Mouse (Mus musculus): ENCODE results near the gene Cfap46. TPM values are rescaled to one million over a fixed set of nuclear protein-coding genes. Genes with fewer than 3 reads are reported as not detected.

The Cfap46 gene
- polyA plus RNA-seq, 1 experiment from 2014 or later: not detected

- H3K9ac ChIP-seq (ENCODE audit: low read depth, low read length): no peak overlapping the region
- H3K36me3 ChIP-seq (ENCODE audit: control insufficient read depth, insufficient read depth): no peaks in the 10 kb centered on the region
- H3K27me3 ChIP-seq (ENCODE audit: control insufficient read depth, insufficient read depth, low read depth, low read length): no peaks in the 10 kb centered on the region; the same call in 1 of the 2 replicates
- no peak for ATAC-seq (ENCODE audit: low read depth)
- no peak overlapping the region for H3K4me3 ChIP-seq (ENCODE audit: low read depth, low read length)
- no peaks in the 10 kb centered on the region for H3K9me3 ChIP-seq (replicated peaks; ENCODE audit: control insufficient read depth, low read length)
- no peak overlapping the region for H3K27ac ChIP-seq (ENCODE audit: low read length)
- 70% methylated on average over 8 of the region's 8 CpGs for WGBS (ENCODE audit: insufficient replicate concordance)
- no peak overlapping the region for H3K4me2 ChIP-seq (ENCODE audit: low read depth, low read length)
- no peaks in the 10 kb centered on the region; the same call in 1 of the 2 replicates for H3K4me1 ChIP-seq (ENCODE audit: control insufficient read depth, low read depth, low read length)
Observed at GRCm38 (mm10) chr7:139705781-139706180, 22.2 kb upstream of the Cfap46 start.

GRCm38 (mm10) chr7:139705081-139705480 lies 21.5 kb upstream of the Cfap46 start:
- peak; percentile 53; the same call in 1 of the 2 replicates for ATAC-seq (ENCODE audit: low read depth)
- Histone ChIP-seq H3K4me2 (ENCODE audit: low read depth, low read length) (no peak overlapping the region), H3K27ac (ENCODE audit: low read length) (no peak overlapping the region), H3K36me3 (ENCODE audit: control insufficient read depth, insufficient read depth) (no peaks in the 10 kb centered on the region), H3K9me3 (replicated peaks; ENCODE audit: control insufficient read depth, low read length) (no peaks in the 10 kb centered on the region), H3K9ac (ENCODE audit: low read depth, low read length) (no peak overlapping the region), H3K27me3 (ENCODE audit: control insufficient read depth, insufficient read depth, low read depth, low read length) (no peaks in the 10 kb centered on the region; the same call in 1 of the 2 replicates), H3K4me1 (ENCODE audit: control insufficient read depth, low read depth, low read length) (no peaks in the 10 kb centered on the region; the same call in 1 of the 2 replicates), H3K4me3 (ENCODE audit: low read depth, low read length) (no peak overlapping the region)
- WGBS (ENCODE audit: insufficient replicate concordance): 22% methylated on average over 4 of the region's 4 CpGs

DNA sequence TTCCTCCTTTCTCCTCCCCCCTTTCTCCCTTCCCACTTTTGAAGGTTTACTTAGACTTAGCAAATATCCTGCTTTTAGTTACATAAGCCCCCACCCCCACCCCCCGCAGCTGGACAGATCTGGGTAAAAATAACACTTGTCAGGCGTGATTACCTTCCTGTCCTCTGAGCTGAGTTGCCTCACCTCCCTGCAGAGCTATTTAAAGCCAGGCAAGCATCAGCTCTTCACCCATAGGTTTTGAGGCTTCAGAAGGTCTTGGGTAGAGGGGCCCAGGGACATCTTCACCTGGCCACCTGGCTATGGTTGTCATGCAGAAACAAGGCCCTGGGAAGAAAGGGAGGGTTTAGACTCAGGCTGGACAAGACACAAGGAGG lies 20.2 kb upstream of the Cfap46 start:
- ATAC-seq (ENCODE audit: low read depth): no peak
- no peaks in the 10 kb centered on the region; the same call in 1 of the 2 replicates for H3K27me3 ChIP-seq (ENCODE audit: control insufficient read depth, insufficient read depth, low read depth, low read length)
- no peak overlapping the region for H3K27ac ChIP-seq (ENCODE audit: low read length)
- H3K9me3 ChIP-seq (replicated peaks; ENCODE audit: control insufficient read depth, low read length): no peaks in the 10 kb centered on the region
- WGBS (ENCODE audit: insufficient replicate concordance): 0% methylated on average over 2 of the region's 2 CpGs
- no peaks in the 10 kb centered on the region for H3K36me3 ChIP-seq (ENCODE audit: control insufficient read depth, insufficient read depth)
- H3K4me3 ChIP-seq (ENCODE audit: low read depth, low read length): no peak overlapping the region
- no peaks in the 10 kb centered on the region; the same call in 1 of the 2 replicates for H3K4me1 ChIP-seq (ENCODE audit: control insufficient read depth, low read depth, low read length)
- H3K9ac ChIP-seq (ENCODE audit: low read depth, low read length): no peak overlapping the region
- no peak overlapping the region for H3K4me2 ChIP-seq (ENCODE audit: low read depth, low read length)

GRCm38 (mm10) chr7:139703146-139703825 lies 19.7 kb upstream of the Cfap46 start:
- Histone ChIP-seq H3K4me3 (ENCODE audit: low read depth, low read length) (no peak overlapping the region), H3K4me2 (ENCODE audit: low read depth, low read length) (no peak overlapping the region), H3K36me3 (ENCODE audit: control insufficient read depth, insufficient read depth) (no peaks in the 10 kb centered on the region), H3K9me3 (replicated peaks; ENCODE audit: control insufficient read depth, low read length) (no peaks in the 10 kb centered on the region), H3K27ac (ENCODE audit: low read length) (no peak overlapping the region), H3K4me1 (ENCODE audit: control insufficient read depth, low read depth, low read length) (no peaks in the 10 kb centered on the region; the same call in 1 of the 2 replicates), H3K9ac (ENCODE audit: low read depth, low read length) (no peak overlapping the region), H3K27me3 (ENCODE audit: control insufficient read depth, insufficient read depth, low read depth, low read length) (no peaks in the 10 kb centered on the region; the same call in 1 of the 2 replicates)
- WGBS (ENCODE audit: insufficient replicate concordance): 19% methylated on average over 6 of the region's 6 CpGs
- peak; percentile 55 for ATAC-seq (ENCODE audit: low read depth)

DNA sequence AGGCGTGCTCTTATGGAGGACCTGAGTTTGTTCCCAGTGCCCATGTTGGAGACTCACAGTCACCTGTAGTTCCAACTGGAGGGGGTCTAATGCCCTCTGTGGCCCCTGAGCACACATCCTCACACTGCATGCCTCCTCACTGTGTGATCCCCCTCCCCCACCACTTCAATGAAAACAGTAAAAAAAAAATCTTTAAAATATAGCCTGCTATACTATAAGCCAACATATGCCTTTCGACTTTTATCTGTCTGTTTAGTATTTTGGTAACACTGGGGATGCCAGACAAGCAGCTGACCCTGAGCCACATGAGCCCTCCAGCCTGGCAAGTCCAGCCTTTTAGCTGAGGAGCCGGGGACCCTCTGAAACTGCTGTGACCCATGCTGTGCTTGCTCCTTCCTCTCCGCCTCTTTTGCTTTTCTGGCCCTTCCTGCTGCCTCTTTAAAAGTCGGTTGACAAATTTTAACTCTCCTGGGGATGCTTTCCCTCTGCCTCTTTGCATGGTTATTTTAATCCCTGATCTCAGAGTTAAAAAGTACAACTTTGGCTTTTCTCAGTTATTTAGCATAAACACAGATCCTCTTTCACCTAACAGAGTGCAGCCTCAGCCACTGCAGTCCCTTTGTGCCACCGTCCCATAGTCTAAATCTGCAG lies 18.2 kb upstream of the Cfap46 start:
- no peak for ATAC-seq (ENCODE audit: low read depth)
- Histone ChIP-seq H3K27me3 (ENCODE audit: control insufficient read depth, insufficient read depth, low read depth, low read length) (no peaks in the 10 kb centered on the region), H3K4me3 (ENCODE audit: low read depth, low read length) (no peak overlapping the region), H3K9me3 (replicated peaks; ENCODE audit: control insufficient read depth, low read length) (no peaks in the 10 kb centered on the region), H3K27ac (ENCODE audit: low read length) (no peak overlapping the region), H3K4me1 (ENCODE audit: control insufficient read depth, low read depth, low read length) (no peaks in the 10 kb centered on the region; the same call in 1 of the 2 replicates), H3K9ac (ENCODE audit: low read depth, low read length) (no peak overlapping the region), H3K4me2 (ENCODE audit: low read depth, low read length) (no peak overlapping the region), H3K36me3 (ENCODE audit: control insufficient read depth, insufficient read depth) (no peaks in the 10 kb centered on the region)
- 36% methylated on average over 6 of the region's 6 CpGs for WGBS (ENCODE audit: insufficient replicate concordance)

GRCm38 (mm10) chr7:139692641-139693294 lies 9.2 kb upstream of the Cfap46 start:
- Histone ChIP-seq H3K9ac (ENCODE audit: low read depth, low read length) (no peak overlapping the region), H3K36me3 (ENCODE audit: control insufficient read depth, insufficient read depth) (no peaks in the 10 kb centered on the region), H3K4me3 (ENCODE audit: low read depth, low read length) (no peak overlapping the region), H3K9me3 (replicated peaks; ENCODE audit: control insufficient read depth, low read length) (no peaks in the 10 kb centered on the region), H3K4me2 (ENCODE audit: low read depth, low read length) (no peak overlapping the region), H3K27me3 (ENCODE audit: control insufficient read depth, insufficient read depth, low read depth, low read length) (no peaks in the 10 kb centered on the region), H3K27ac (ENCODE audit: low read length) (no peak overlapping the region), H3K4me1 (ENCODE audit: control insufficient read depth, low read depth, low read length) (no peaks in the 10 kb centered on the region)
- ATAC-seq (ENCODE audit: low read depth): no peak
- WGBS (ENCODE audit: insufficient replicate concordance): 70% methylated on average over 4 of the region's 4 CpGs

GRCm38 (mm10) chr7:139692211-139692610 lies 8.6 kb upstream of the Cfap46 start:
- WGBS (ENCODE audit: insufficient replicate concordance): 71% methylated on average over 11 of the region's 11 CpGs
- Histone ChIP-seq H3K36me3 (ENCODE audit: control insufficient read depth, insufficient read depth) (no peaks in the 10 kb centered on the region), H3K27me3 (ENCODE audit: control insufficient read depth, insufficient read depth, low read depth, low read length) (no peaks in the 10 kb centered on the region), H3K4me3 (ENCODE audit: low read depth, low read length) (no peak overlapping the region), H3K9ac (ENCODE audit: low read depth, low read length) (no peak overlapping the region), H3K4me1 (ENCODE audit: control insufficient read depth, low read depth, low read length) (no peaks in the 10 kb centered on the region), H3K4me2 (ENCODE audit: low read depth, low read length) (no peak overlapping the region), H3K9me3 (replicated peaks; ENCODE audit: control insufficient read depth, low read length) (no peaks in the 10 kb centered on the region), H3K27ac (ENCODE audit: low read length) (no peak overlapping the region)
- ATAC-seq (ENCODE audit: low read depth): no peak

DNA sequence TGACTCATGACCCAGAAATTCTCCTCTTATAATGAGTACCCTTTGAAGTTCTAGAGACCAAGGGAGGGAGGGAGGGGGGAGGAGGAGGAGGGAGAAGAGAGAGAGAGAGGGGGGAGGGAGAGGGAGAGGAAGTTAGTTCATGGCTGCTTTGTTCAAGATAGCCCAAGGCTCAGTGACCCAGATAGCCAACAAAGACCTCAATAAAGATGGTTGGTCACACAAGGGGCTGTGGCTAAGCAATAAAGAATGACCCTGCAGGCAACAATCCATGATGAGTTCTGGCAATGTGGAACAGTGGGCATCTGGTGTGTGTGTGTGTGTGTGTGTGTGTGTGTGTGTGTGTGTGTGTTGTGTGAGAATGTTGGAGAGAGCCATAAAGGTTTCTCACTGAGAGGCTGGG lies 1.7 kb upstream of the Cfap46 start:
- Histone ChIP-seq H3K9me3 (replicated peaks; ENCODE audit: control insufficient read depth, low read length) (no peaks in the 10 kb centered on the region), H3K4me3 (ENCODE audit: low read depth, low read length) (no peak overlapping the region), H3K9ac (ENCODE audit: low read depth, low read length) (no peak overlapping the region), H3K4me1 (ENCODE audit: control insufficient read depth, low read depth, low read length) (peaks cover 5% of the 10 kb centered on the region), H3K27me3 (ENCODE audit: control insufficient read depth, insufficient read depth, low read depth, low read length) (no peaks in the 10 kb centered on the region), H3K4me2 (ENCODE audit: low read depth, low read length) (no peak overlapping the region), H3K36me3 (ENCODE audit: control insufficient read depth, insufficient read depth) (no peaks in the 10 kb centered on the region), H3K27ac (ENCODE audit: low read length) (no peak overlapping the region)
- no peak for ATAC-seq (ENCODE audit: low read depth)

GRCm38 (mm10) chr7:139684553-139684929 lies 924 bp upstream of the Cfap46 start:
- no peak overlapping the region for H3K27ac ChIP-seq (ENCODE audit: low read length)
- peak; percentile 70 for ATAC-seq (ENCODE audit: low read depth)
- H3K36me3 ChIP-seq (ENCODE audit: control insufficient read depth, insufficient read depth): no peaks in the 10 kb centered on the region
- H3K27me3 ChIP-seq (ENCODE audit: control insufficient read depth, insufficient read depth, low read depth, low read length): no peaks in the 10 kb centered on the region
- peak overlapping the region; percentile 65 for H3K4me2 ChIP-seq (ENCODE audit: low read depth, low read length)
- peak overlapping the region; percentile 53 for H3K4me3 ChIP-seq (ENCODE audit: low read depth, low read length)
- no peaks in the 10 kb centered on the region for H3K9me3 ChIP-seq (replicated peaks; ENCODE audit: control insufficient read depth, low read length)
- under 1% methylated on average over 14 of the region's 14 CpGs for WGBS (ENCODE audit: insufficient replicate concordance)
- no peak overlapping the region for H3K9ac ChIP-seq (ENCODE audit: low read depth, low read length)
- H3K4me1 ChIP-seq (ENCODE audit: control insufficient read depth, low read depth, low read length): peaks cover 5% of the 10 kb centered on the region

Measured in liver, embryonic 16.5 days (tissue).